Mouse (Mus musculus): Measurements from ENCODE around the gene Rpl18.

The Rpl18 gene

DNA sequence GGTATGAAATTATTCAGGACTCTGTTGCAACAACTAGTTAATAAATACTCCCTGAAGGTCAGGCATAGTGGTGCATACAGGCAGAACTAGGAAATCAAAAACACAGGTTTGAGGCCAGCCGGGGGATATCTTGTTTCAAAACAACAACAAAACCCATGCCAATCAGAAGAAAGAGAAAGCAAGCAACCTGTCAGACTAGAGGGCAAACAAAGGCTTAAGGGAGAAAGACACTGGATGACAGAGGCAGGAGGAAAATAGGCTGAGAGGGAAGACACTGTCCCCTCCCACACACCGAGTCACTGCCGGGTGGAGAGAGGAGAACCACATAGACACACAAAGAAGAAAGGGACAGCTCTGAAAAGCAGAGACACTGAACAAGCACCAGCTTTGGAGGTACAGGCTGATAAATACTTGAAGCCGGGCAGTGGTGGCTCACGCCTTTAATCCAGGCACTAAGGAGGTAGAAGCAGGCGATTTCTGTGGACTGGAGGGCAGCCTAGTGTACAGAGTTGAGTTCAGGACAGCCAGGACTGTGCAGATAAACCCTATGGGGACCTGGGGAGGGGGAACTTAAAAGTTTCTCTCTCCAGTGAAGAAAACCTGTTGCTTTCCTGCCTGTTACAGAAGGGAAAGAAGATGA is 1.3 kb upstream of the Rpl18 start:
- DNase-seq (ENCODE audit: low spot score), result no peak

DNA sequence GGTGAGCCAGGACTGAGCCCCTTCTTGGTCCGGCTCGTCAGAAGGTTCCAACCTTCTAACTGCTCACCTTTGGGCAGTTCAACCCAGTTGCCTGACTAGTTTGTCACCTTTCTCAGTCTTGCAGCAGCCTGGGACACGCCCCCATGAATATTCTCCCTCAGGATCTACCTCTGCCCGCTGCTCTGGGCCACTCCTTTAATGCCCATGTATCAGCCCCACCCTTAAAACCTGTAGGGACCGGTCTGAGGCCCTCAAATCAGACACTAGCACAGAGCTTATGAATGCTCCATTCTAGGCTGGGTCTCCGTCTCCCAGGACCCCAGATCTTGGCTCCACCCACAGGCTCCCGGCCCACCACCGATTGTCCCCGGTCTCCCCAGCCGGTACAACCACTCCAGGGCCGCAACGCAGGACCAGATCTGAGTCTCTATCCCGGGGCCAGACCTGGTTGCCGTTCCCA is 597 bp upstream of the Rpl18 start:
- no peak for DNase-seq (ENCODE audit: low spot score)

DNA sequence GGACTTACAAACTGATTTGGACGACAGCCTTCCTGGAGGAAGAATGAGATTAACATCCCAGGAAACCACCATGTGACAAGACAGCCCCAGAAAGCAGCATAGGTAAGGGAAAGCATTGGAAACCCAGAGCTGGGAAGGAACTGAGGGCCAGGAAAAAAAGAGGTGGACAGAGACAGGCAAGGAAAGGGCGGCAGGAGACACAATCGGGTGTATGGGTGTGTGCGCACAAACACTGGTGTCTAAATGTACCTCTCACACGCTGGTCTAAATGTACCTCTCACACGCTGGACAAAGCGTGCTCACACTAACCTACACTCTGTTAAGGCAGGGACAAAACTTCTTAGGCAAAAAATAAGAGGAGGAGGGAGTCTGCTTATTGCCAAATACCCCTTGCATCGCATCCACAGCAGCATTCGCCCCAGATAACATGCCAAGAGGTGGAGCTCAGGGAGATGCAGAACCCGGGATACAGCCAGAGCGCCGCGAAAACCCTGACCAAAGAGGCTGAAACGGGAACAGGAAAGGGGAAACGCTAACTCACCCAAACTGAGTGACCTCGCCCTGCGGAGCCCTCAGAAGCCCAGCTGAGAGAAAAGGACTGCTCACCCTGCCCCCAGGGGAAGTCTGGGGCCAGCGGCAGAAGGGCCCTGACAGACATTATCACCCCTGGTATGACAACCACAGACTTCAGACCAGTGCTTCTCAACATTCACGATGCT is 643 bp downstream of the Rpl18 start:
- DNase-seq (ENCODE audit: low spot score), result no peak

DNA sequence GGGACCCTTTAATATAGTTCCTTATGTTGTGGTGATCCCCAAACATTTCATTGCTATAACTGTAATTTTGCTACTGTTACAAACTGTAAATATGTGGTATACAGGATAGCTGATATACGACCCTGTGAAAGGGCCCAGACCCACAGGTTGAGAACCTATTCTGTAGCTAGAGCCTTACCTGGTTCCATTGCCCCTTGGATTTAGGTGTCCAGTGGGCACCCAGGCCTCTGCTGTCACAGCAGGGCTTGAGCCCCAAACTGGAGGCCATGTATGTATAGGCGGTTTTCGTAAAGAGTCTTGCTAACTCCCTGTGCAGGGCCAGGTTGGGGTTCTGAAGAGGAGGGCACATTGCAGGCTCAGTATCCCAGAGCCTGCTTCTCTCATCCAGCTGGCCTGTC is 1.2 kb downstream of the Rpl18 start:
- no peak for DNase-seq (ENCODE audit: low spot score)

DNA sequence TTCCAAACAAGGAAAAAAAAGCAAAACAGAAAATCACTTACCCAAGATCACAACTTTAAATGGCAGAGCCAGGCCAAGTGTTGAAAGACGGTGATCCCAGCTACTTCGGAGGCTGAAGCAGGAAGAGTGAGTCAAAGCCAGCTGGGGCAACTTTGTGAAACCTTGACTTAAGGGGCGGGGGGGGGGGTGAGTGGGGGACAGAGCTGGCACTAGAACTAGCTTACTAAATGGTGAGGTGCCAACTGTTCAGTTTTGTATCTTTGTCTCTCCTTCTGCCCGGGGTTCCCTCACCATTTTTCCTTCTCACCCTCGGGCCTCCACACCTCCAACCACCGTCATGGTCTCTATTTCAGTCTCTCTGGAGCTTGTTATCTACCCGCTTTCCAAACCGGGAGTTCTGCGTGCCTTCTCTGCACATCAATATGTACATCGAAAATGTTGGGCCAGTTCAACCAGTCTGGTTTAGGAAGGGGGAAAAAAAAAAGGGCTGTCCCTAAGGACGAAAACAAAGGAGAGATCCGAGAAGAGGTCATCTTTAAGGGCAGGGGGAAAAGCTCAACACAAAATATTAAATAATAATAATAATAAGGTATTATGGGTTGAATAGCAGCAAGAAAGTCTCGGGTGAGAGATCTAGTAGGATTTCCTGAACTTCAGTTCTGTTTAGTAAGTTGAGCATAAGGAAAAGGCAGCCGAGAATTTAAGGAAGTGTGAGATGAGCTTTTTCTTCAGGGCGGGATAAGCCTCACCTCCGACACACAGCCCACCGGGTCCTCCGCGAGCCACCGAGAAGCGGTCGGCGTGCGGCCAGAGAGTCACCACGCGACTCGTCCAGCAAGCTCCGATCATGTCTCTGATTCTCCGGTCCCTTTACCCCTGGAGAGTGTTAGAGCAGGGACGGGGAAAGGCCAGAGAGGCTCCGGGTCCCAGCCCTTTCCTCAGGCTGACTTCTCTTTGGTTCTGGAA is 2.0 kb downstream of the Rpl18 start:
- no peak for DNase-seq (ENCODE audit: low spot score)

DNA sequence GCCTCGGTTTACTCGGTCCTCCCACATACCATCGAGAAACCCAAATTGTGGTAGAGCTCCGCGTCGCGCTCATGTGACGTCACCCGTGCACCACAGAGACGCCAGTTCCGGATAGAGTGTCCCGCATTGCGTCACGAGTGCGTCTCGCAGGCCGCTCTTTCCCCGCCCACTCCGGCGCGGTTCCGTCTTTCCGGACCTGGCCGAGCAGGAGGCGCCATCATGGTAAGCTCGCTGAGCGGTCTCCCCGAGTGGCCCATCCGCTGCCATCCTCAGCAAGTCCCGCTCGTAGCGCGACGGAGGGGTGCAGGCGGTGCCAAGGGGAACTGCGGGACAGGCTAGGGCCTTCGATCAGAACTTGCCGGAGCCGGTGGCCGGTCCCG is 2.7 kb downstream of the Rpl18 start, which contains the start of gene Sphk2:
Gene Sphk2 (minus strand): TSS at position 85 of the 380 bp plus-strand sequence.
- peak; percentile 97 for DNase-seq (ENCODE audit: low spot score)

DNA sequence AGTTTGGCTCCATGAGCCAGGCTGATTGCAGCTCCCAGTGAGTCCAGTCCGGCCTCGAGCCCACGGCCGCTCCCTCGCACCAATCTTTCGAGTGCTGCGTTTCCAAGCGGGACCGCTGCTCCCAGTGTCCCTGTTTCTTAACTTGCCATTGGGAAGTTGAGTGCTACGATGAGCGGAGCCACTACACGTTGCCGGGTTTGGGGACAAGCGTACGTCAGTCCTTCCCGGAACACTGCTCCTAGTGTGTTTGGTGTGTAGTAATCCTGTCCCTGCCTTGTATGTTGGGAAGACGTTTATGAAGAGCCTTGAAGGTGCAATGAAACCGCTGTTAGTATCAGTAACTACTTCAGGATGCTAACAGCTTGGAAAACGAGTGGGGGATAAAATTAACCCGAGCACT is 3.1 kb downstream of the Rpl18 start:
- no peak for DNase-seq (ENCODE audit: low spot score)

DNA sequence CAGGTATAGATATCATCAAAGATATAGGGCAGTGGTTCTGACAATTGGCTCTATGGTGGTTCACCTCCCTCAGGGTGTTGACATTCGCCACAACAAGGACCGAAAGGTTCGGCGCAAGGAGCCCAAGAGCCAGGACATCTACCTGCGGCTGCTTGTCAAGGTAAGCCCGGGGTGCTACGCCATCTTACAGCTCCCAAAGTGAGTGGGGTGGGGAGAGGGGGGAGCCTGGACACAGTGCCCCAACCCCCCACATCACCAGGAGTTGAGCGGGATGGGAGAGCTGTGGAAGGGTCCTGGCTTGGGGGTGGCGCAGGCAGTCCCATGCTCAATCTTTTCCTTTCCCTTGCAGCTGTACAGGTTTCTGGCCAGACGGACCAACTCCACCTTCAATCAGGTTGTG is 3.9 kb downstream of the Rpl18 start:
- DNase-seq (ENCODE audit: low spot score), result no peak

DNA sequence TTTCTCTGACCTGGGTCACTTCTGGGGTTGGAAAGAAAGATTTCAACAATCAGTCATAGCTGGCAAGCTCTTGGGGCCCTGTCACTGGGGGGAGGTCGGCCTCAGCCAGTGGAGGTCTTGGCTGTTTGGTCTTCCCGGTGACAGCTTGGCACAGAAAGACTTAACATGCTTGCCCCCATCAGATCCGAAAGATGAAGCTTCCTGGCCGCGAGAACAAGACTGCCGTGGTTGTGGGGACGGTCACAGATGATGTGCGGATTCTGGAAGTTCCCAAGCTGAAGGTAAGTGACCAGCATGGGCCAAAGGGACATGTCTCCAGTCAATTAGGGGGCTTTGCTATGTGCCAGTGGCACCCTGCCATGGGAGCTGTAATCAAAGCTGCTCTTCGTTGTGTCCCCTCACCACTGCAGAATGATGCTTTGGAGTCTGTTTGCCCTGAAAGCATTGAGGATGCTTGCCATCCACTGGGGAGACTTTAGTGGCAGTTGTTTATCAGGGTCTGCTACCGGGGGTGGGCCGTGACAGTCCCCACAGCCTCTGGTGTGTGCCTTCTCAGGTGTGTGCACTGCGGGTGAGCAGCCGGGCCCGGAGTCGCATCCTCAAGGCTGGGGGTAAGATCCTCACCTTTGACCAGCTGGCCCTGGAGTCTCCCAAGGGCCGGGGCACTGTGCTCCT is 4.6 kb downstream of the Rpl18 start:
- no peak for DNase-seq (ENCODE audit: low spot score)

DNA sequence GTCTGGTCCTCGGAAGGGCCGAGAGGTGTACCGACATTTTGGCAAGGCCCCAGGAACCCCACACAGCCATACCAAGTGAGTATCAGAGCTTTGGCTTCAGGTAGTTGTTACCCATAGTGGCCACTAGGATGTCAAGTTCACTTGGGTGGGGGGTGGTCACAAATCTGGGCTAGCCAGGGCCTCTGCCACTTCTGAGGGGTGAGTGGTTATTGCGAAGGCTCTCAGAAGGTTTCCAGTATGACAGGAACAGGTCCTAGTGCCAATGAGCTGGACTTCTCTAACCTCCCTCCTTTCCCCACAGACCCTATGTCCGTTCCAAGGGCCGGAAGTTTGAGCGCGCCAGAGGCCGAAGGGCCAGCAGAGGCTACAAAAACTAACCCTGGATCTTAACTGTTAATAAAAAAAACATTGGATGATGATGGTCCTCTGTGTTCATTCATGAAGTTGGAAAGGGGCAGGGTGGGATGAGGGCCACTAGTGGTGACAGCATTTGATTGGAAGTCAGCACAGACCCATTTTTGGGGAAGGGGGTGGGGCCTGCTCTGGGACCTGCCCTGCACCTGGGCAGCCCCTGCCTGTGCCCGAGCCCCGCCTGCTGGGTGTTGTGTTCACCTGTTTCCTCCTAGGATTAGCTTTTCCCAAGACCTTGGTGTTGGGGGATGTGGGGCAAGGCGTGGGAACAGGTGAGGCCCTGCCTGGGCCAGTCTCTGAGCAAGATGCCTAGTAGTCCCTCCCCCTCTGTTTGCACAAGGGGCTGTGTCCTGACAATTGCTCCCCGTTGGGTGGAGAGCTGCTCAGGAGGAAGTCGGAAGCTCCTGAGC is 5.4 kb downstream of the Rpl18 start, which contains the start of gene Fam83e:
Gene Fam83e (plus strand): TSS at position 800 of the 821 bp plus-strand sequence.
- DNase-seq (ENCODE audit: low spot score), result no peak

DNA sequence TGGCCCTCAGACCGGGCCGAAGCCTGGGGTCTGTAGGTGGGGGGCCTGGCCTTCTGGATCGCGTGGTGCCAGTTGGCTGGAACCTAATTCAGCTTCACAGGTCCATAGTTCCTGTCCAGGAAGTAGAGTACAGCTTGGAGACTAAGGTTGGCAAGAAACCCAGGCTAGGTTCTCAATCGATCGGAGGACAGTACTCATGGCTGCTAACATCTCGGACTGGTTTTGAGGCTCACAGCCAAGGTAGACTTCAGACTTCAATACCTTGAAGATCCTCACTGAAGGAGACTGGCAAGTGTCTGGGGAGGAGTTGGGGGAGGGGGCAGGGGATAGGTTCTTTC is 5.9 kb downstream of the Rpl18 start:
- DNase-seq (ENCODE audit: low spot score), result no peak

DNA sequence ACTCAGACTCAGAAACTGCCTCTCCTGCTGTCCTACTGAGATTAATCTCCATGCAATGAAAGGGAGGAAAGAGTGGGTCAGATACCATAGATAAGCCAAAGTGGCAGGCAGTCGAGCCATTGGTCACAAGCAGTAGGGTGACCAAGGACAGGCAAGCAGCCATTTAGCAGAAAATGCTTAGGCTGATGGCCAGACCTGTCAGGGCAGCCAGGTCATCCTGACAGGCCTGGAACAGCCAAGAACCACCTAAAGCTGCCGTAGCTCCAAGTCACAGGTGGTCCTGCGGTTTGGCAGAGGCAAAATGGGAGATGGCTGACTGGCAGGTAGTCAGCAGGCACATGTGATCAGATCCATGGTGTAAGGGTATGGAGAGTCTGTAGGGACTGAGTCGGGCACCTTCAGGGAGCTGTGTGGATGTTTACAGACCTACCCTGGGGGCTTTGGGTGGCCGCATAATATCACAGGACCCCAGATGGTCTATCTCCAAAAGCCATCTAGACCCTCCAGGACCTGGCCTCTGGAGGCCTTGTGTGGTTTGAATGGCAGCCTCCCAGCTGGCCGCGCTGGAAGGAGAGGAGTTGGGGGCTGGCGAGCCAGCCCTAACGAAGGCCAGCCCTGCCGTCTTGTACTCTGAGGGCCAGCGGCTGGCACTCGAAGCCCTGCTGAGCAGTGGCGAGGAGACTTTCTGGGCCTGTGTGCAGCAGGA is 6.5 kb downstream of the Rpl18 start:
- no peak for DNase-seq (ENCODE audit: low spot score)

DNA sequence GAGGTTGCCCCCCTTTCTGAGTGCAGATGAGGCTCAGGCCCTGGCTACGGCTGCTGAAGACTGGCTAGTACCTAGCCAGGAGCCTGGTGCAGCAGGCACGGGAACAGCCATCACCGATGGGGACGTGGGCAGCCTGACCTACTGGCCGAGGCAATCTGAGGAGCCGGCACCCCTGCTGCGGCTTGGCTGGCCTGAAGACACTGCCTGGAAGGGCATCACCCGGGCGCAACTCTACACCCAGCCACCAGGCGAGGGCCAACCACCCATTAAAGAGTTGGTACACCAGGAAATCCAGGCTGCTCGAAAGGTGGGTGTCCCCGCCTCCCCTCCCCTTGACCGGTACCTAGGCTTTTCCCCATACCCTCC is 7.1 kb downstream of the Rpl18 start:
- no peak for DNase-seq (ENCODE audit: low spot score)

DNA sequence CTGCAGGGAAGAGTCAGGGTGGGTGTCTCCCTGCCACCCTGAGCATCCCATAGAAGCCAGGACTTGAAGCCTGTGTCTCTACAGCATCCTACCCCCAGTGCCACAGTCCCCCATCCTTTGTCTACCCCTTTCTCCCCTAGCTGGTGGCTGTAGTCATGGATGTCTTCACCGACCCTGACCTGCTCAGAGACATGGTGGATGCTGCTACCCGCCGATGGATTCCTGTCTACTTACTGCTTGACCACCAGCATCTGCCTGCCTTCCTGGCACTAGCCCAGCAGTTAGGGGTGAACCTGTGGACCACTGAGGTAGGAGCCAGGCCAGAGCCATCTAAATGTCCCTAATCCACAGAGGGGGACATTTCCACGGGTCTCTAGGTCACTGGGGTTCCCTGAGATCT is 8.0 kb downstream of the Rpl18 start:
- no peak for DNase-seq (ENCODE audit: low spot score)

DNA sequence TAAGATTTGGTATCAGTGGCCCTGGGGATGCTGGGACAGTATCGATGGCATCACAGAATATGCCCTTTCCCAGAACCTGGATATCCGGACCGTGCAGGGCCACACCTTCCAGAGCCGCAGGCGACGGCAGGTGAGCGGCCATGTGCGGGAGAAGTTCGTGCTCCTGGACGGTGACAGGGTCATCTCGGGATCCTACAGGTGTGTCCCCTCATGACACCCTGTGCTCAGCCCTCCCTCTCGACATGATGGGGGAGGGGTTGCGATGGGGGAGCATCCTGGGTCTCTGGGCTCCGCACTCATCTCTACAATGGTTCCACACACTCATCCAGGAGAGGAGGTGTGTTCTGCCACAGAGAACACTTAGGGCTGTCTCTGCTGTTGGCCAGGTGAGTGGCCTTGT is 8.5 kb downstream of the Rpl18 start:
- no peak for DNase-seq (ENCODE audit: low spot score)

DNA sequence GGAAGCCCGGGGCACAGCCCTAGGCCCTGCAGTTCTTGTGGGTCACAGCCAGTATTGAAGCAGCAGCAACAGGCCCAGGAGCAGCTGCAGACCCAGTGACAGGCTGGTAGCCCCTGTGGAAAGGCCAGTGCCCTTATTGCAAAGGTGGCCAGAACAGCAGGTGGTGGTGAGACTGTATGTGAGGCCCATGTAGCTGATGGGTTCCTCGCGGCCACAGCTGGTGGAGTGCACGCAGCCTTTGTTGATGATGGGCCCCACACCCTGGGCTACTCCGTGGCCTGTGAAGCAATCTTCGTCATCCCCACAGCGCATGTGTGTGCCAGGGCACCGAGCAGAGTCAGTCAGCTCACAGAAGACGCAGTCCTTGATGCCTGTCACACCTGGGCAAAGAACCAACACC is 9.9 kb downstream of the Rpl18 start:
- DNase-seq (ENCODE audit: low spot score), result no peak

DNA sequence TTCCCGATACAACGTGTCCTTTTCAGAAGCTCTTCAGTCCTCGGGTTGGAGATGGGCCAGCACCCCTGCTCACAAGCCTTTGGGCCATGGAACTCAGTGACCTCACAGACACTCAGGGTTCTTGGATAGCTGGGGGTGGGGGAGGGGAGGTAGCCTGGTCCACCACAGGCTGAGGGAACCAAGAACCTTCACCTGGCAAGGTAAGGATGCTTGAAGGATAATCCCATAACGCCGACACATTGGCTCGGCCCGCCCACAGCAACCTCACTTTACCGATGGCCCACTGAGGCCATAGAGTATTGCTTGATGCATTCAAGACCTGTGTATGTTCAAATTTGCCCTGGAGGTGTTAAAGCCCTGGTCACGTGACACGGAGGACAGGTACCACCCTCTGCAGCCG is 10.5 kb downstream of the Rpl18 start, which contains the start of gene Spaca4:
Gene Spaca4 (minus strand): TSS at position 101 of the 400 bp plus-strand sequence.
- no peak for DNase-seq (ENCODE audit: low spot score)

DNA sequence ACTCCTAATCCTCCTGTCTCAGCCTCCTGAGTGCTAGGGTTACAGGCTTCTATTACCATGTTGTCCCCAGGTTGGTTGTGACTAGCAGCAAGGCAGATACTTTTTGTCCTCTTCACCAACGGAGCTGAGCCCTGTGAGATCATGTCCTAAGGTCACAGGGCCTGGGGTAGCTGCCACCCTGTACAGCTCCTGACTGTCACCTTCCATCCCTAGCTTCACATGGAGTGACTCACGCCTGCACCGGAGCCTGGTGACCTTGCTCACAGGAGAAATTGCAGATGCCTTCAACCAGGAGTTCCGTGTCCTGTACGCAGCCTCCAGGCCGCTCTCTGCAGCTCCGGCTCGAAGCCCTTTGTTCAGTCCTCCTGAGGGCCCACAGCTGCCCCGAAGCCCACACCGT is 11.2 kb downstream of the Rpl18 start:
- DNase-seq (ENCODE audit: low spot score), result no peak

DNA sequence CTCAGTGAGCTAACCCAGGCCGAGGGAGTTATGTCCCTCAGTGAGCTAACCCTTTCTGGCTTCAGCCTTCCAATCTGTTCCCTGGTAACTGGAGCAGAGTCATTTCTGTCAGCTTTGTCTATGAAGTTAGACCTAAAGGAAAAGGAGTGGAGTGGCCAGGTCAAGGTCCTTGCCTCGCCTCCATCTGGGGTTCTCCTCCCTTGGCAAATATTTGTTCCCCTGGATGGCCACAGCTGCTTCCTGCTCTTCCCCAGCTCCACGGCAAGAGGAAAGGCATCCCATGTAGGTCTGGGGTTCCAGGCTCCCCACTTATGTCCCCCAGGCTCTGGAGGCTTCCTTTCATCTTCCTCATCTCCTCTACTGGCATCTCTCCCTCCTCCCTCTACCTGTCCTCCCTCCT is 12.4 kb downstream of the Rpl18 start:
- DNase-seq (ENCODE audit: low spot score), result no peak

DNA sequence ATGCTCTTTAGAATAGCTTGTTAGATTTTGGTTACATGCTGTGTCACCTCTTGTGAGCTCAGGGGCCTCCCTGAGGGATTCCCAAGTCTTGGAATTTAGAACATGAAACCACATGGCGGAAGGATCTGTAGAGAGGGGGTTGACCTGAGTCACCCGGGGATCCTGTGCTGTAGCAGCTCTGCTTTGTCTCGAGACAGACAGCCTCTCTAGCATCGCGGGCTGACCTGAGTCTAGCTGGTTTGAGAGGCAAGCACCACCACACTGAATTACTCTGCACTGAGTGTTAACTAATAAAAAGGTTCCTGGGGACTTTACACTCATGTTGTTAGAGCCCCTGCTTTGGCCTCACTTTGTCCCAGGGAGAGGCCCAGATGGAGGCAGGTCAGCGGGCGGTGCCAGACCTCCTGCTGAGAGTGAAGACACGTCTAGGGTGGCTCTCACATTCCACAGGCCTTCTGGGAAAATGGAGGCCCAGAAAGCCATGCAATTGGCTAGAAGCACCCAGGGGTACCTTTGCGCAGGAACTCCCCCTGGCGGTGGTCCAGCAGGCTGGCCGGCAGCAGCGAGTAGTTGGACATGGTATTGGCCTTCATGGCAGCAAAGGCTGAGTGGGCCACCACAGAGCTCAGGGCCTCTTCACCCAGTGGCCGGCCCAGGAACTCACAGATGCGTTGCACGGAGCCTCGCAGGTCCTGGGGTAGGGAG is 15.6 kb downstream of the Rpl18 start:
- no peak for DNase-seq (ENCODE audit: low spot score)

All from ovary, adult 18-20 months (tissue).